Mouse (Mus musculus) retina, embryonic 14.5 days (tissue): ENCODE data around the gene Fam169b.
"Not testable (repeated sequence)": the region's sequence is repeated elsewhere in the genome, so short reads cannot be mapped to it uniquely, and the experiment has no call there.

Experiments
- DNase-seq: peaks from one replicate; pipeline ENCODE4 v3.0.0-alpha.2; 2015; ENCODE audit warnings: low spot score

Fam169b gene

DNA sequence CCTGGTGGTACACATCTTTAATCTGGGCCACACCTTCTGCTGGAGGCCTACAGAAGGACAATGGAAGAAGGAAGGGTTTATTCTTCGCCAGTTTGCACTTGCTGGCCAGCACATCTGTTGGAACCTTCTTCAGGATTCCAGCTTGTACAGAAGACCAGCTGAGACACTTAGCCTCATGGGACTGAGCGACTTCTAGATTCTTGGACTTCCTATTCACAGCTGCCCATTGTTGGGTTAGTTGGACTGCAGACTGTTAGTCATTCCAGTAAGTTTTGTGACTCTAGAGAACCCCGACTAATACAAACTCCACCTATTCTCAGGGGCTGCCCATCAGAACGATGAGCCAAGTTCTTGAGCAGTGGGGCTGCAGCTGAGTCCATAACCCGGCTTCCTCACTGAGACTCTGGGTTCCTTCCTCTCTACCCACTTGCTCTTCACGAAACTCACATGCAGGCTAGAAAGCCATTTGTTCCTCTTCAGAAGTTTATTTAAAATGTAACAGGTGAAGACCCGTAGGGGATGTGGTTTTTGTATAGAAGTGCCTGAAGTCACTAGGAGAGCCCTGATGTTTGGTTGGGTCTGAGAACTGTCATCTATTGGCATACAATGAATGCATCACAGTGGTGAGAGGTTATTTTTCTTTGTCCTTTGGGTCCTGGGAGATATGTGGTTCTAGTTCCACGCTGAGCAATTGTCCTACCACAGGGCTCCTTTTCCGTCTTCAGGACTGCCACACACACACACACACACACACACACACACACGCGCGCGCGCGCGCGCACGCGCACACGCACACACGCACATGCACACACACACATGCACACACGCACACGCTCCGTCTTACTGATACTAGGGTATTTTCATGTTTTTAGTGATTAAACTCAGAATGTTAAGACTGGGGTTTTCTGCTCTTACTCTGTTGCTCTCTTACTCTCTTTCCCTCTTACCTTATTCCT is 13.2 kb downstream of the Fam169b start:
- DNase-seq, result no peak

DNA sequence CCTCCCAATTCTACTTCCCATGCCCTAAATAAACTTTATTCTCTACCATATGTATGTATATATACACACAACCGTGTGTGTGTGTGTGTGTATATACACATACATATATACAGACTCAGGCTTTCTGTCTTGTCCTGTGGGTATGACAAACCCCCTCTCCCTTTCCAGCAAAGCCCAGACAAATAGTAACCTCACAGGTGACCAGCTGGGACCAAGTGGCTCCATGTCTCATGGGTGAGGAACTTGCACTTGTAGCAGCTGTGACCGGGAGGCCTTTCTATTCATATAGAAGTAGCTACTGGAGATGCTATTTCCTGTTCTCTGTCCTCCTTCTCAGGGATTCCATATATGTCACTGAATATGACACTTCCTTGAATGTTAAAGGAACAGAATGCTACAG is 13.9 kb downstream of the Fam169b start:
- no peak for DNase-seq

DNA sequence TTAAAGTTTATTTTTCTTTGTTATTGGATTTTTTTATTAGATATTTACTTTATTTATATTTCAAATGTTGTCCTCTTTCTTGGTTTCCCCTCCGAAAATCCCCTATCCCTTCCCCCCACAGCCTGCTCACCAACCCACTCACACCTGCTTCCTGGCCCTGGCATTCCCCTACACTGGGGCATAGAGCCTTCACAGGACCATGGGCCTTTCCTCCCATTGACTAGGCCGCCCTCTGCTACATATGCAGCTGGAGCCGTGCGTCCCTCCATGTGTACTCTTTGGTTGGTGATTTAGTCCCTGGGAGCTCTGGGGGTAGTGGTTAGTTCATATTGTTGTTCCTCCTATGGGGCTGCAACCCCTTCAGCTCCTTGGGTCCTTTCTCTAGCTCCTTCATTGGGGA is 14.4 kb downstream of the Fam169b start:
- DNase-seq, result not testable (repeated sequence)

DNA sequence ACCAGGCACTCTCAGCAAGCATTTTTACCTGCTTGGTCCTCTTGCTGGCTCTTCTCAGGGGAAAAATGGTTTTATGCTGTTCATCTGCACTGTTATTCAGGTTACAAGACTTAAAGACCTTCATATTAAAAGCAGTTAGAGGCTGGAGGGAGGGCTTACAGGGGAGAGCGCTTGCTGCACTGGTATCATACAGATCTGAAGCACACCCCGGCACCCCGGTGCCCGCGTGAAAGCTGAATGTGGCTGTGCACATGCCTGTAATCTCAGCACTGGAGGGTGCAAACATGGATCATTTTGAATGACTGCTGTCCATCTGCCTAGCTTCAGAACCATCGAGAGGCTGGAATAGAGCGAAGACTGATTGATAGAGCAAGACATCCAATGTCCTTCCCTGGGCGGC is 15.4 kb downstream of the Fam169b start:
- no peak for DNase-seq

DNA sequence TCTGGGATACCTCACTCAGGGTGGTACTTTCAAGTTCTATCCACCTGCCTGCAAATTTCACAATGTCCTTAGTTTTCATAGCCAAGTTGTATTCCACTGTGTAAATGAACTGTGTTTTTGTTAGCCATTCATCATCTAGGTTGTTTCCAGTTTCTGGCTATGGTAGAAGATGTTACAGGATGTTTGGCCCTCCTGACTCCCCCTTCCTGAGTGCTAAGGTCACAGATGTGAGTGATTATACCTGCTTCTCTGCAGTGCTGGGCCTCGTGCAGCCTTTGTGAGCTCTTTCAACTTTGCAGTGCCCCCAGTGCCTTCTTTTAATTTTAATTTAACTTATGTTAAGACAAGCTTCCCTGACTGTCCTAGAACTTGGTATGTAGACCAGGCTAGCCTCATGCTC is 18.0 kb downstream of the Fam169b start:
- DNase-seq, result no peak

DNA sequence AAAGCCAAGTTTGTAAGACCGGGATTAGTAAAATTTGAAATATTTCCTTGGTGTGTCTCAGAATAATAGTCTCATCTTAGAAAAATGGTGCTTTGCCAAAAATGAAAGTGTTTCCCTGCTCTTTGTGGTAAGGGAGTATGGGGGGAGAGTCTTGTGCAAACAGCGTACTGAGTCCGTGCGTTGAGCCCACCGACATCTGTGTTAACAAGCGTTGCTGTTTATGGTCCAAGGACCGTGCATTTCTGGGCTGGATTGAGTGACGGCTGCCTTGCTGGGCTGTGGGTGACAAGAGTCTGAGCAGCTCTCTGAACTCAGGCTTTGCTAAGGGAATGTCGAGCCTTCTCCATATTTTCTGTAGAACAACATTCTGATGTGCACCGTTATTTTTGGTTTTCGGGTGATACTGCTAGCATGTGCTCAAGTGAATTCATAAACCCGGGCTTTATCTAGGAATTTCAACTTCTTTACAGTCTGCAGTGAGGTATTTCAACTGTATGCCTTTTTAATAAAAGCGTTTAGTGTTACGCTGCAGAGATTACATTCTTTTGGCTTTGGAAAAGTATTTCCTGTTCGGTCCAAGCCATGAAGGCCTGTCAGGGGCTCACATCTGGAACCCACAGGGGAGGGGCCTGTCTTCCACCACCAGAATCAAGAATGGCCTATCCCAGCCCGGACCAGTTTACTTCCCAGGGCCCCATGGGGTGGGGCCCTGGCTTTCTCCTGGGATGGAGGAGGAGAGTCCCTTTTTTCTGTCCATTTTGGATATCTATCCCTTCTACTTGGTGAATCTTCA is 20.6 kb downstream of the Fam169b start:
- no peak for DNase-seq

DNA sequence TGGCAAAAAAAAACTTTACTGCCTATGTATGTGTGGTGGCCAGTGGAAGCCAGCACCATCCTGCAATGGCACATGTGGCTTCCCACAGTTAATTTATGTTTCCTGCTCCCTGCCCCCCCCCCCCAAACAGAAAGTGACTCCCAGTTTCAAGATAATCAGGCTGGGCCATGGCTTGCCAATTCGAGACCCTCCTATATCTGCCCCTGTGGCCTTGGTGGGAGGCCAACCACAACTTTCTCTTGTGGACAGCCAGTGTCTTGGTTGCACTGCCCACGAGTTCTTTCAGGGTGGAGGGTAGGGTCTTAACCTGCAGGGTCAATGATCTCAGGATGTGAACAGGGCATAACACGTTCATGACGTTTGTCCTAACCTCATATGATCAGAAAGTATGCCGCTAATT is 22.8 kb downstream of the Fam169b start:
- DNase-seq, result no peak

DNA sequence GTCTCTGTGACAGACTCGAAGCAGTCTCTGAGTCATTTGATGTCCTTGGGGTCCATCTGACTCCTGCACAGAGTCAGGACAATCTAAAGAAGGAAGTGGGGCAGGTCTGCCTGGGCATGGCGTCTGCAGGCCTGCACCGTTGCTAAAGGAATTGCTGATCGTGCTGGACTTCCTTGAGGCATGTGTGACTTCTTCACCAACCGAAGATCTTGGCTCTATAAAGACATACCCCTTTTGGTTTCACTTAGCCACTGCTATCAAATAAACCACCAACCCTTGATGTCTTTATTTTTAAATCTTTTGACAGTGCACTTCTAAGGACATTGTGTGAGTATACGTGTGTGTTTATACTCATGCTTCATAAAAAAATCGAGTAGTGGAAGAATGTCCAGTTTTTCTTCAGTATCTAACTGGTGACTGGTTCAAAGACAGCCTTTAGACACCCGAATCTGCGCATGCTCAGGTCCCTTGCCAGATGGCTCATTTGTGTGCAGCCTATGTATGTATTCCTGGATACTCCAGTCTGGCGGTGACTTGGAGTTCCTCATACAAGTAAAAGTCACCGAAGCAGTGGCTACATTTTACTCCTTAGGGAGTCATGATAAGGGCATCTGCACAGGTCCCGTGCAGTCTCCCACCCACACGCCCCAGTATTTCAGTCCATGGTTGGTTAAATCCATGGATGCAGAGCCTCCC is 24.9 kb downstream of the Fam169b start:
- no peak for DNase-seq

DNA sequence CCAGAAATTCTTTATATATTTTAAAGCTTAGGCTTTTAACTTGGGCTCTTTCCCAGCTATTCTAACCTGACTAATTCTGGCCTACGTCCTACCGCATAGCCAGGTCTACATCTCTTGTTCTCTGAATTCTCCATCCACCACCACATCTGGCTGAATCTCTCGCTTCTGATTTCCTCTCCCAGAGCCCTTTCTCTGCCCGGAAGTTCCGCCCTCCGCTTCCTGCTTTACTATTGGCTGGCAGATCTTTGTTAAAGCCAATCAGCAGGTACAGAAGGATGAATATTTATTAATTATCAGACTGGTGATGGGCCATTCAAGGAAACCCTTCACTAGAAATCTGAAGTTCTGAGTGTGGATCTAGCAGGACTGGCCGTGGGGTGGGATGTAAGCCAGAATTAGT is 27.5 kb downstream of the Fam169b start:
- DNase-seq, result no peak

DNA sequence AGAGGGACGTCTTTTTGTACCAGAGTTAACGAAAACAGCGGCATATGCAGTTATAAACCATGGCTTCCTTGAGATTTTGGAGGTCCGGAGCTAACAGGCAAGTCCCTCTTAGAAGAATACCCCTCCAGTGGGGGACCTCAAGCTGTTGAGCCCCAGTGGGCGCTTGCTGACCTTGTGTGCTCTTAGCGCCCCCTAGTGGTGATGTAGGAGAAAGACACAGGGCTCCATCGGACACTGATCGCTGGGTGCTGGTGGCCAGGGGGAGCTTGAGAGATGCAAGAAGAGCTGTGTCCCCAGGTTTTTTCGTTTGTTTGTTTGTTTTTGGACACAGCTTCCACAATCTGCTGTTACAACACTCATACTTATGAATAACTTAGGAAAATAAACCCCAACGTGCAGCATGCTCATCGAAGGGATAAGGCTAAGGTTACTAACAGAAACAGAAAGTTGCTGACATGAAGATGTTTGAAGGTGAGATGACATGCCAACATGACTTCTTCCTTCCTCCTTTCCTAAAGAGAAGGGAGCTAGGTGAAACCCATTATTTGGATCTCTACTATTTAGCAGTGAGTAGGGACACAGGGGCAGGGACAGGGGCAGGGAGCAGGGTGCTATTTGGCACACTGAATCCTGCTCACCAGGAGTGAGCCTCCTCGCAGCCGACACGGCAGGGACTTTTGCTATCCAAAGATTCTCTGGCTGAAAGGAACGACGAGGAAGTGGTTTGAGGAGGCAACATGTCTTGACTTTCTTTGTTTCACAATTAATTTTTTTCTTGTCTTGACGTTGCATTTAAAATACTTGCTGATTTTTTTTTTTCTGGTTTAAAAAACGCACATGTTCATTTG is 29.2 kb downstream of the Fam169b start:
- peak; percentile 90 for DNase-seq

DNA sequence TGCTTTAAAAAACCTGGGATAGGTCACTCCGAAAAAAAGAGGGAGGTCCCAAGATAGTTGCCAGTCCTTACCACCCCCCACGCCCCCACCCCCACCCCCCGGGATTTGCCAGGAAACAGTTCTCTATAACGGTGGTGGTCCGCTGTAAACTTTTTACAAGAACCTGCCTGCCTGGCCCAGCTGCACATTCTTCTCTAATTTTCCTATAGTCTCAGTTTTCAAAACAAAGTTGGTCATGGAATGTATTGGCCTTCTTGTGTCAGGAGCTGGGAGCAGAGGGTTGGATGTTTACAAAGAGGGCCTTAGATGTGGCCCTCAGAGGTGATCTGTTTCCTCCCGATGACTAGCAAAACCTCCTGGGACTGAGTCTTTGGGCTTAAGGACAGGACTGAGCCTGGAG is 30.0 kb downstream of the Fam169b start:
- DNase-seq, result no peak

DNA sequence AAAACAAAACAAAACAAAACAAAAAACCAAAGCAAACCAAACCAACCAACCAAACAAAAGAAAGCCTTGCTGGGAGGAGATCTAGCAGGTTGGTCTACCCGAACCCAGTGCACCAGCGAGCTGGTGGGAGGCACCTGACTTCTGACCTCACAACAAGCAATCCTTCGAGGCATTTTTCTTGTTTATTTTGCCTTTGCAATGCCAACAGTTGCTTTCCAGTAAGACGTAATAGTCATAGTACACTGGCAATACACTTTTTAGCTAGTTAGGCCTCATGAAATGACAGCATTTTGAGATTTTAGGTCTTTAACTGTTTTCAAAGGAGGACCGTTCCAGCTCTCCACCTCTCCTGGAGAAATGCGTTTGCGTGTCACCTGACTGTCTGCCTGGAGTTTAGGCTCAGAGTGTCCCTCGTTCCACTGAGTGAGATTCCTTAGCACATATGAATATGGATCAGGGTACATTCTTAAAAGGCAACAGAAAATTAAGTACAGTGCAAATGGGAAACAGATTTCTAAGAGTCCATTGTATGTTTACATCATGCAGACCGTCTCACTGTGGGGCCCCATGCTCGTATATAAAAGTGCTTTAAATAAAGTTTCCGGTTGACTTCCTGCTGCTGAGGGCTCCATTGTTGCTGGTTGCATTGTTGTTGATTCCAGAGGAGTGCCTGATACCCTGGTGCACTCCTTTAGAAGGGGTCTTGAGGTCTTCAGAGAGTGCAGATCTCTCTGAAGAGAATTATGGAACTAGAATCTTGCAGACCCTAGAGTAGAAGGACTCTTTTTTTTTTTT is 32.3 kb downstream of the Fam169b start:
- peak; percentile 32 for DNase-seq

DNA sequence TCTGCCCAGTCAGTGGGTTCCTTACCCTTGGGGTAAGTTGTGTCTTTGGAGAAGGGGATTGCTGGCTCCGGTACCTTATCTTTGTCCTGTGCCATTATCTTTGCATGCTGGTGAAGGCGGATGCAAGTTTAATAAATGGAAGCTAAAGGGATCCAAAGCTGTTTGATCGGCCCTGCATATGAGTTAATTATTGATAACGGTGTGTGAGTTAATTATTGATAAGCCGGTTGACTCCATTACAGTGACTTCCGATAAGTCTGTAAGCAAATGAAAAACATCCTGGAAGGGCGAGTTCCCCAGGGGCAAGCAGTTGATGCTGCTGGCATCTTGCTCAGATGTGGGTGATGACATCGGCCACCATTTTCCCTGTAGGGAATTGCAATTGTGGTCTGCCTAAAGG is 33.1 kb downstream of the Fam169b start:
- peak; percentile 46 for DNase-seq

DNA sequence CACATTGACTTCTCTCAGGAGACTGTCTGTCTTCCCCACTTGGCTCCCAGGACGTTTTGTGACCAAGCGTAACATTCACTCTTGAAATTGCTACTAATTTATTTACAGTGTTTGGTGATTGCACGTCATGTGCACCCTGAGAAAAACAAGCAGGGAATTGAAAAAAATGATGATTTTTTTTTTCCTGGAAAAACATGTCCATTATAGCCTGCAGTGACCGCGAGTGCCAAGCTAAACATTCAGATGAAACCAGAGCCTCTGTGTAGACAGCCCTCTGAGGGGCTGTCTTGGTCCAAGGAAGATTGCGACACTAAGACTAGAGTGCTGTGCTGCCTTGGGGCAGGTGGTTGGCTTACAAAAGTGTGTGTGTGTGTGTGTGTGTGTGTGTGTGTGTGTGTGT is 37.8 kb downstream of the Fam169b start:
- no peak for DNase-seq

DNA sequence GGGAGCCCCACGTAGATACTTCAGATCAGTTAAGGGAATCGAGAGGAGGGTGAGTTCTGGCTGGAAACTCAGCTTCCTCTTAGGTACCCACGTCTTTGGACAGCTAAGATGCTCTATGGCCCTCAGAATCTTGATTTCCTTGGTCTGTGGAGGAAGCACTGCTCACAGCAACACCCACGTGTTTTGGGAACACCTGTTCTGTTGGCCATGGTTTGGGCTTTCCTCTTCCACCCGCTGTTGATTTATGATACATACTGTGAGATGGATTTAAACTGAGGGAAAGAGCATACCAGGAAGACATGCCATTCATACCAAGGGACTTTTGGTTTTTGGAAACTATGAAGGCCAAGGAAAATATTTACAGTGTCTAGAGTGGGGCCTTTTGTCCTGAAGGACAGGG is 38.8 kb downstream of the Fam169b start:
- no peak for DNase-seq

DNA sequence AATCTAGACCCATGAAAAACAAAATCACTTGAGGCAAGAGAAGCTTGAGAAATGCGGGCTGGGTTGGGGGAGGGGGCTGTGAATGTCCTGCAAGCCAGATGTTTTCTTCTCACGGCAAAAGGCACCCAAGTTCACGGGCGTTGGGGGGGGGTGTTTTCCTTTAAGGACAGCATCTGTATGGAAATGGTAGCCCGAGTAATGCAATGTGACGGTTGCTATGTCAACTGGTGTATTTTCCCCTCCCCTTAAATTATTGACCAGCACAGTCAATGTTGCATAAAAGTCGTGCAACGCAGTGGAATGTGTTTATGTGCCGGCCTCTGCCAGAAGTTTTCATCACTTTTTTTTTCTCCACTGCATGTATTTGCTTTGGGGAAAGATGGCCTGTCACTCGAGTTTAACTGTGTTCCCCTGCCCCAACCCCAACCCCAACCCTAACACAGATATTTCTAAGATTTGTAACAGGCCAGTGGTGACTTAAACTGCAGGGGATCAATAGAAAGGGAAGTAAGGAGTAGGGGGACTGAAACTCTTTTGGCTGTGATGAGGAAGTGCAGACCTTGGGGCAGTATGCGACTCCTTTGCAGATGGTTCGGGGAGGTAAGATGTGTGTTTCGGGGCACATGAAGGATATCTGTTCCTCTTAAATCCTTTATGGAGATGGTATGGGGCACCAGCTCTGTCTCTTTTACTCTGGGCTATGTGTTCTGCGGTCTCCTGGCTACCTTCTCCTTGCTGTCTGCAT is 39.6 kb downstream of the Fam169b start:
- DNase-seq, result no peak

DNA sequence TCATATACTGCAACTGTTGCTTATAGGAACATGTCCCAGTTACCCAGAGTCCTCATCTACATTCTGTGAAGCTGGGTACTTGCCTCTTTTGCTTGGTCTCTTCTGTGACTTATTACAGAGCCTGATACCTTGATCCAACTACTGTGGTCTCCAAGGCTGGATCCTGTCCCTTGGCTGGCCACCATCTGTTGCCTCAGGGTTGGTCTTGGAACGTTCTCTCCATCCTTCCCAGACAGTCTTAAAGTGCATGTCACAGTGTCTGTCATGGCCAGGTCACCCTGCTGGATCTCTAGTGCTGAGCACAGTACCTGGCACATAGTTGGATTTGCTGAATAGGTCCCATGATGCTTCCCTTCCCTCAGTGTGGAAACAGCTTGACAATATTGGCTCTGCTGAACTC is 40.6 kb downstream of the Fam169b start:
- DNase-seq, result no peak

DNA sequence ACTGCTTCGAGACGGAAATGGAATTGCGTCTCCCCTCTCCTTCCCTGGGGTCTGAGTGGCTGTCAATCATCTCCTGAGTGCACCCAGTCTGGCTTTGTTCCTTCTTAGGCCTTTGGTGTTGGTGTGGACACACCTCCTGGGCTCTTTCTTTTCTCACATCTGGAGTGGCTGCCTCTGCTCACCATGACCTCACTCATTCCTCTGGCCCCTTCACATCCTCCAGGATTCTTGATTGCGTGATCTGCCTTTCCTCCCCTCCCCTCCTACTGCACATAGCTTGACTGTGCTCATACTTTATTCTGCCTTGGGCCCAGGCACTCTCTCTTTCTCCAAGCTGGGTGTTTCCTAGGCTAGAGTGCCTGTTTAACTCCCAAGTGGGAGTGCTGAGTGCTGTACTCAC is 41.4 kb downstream of the Fam169b start:
- DNase-seq, result no peak

DNA sequence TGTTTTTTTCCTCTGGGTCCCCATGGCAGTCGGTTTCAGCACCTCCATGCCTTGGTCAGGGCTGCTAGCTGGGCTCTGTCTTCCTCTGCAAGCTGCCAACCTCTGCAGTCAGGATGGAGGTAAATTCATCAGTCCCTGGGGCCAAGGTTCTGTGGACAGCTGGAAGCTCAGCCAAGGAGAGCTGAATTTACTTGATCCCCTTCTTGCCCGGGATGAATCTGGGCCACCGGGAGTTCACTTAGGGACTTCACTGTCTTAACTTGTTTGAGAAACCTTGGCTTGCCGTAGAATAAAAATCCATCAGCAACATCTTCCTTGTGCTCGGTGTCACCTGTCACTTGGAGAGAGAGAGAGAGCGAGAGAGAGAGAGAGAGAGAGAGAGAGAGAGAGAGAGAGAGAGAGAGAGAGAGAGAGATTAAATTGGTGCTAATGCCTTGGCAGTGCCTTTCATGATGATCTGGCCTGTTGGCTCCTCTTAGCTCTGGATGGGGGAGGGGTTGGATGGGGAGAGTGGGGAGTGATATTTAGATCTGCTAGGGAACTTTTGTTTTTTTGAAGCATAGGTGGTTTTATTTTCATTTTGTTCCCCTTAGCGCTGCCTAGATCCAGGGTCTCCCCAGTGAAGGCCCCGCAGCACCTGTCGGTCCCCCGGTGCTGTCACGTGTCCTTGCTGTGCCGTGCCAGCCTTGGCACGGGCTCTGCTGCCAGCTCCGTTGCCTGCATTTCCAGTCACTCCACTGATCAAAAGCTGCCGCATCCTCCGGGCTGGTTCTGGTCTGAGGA is 44.6 kb downstream of the Fam169b start:
- DNase-seq, result no peak
